Mouse (Mus musculus) neural tube, embryonic 15.5 days (tissue): ENCODE results near the gene 1600014C23Rik. TPM values are rescaled to one million over a fixed set of nuclear protein-coding genes. Genes with fewer than 3 reads are reported as not detected.

Experiments used
- ATAC-seq: fragments of 200-750 bp; cut with Nextera tagmentation; 2 replicates; pipeline ENCODE4 v1.8.0; 2017; ENCODE audit warnings: mild to moderate bottlenecking, moderate TSS enrichment, moderate library complexity; ENCODE audit not compliant: low FRiP score
- H3K27ac ChIP-seq: fragments of 300-500 bp; sonication (generic); replicated peaks from 2 replicates; pipeline ENCODE4 v1.5.1; 2015; ENCODE audit warnings: mild to moderate bottlenecking, inconsistent platforms
- H3K27me3 ChIP-seq: fragments of 300-500 bp; sonication (generic); replicated peaks from 2 replicates; pipeline ENCODE4 v1.6.1; 2015; ENCODE audit warnings: inconsistent platforms
- H3K36me3 ChIP-seq: fragments of 300-500 bp; sonication (generic); 2 replicates; pipeline ENCODE4 v1.6.1; 2015; ENCODE audit warnings: inconsistent platforms
- H3K4me1 ChIP-seq: fragments of 300-500 bp; sonication (generic); 2 replicates; pipeline ENCODE4 v1.6.1; 2015; ENCODE audit warnings: inconsistent platforms
- H3K4me2 ChIP-seq: fragments of 300-500 bp; sonication (generic); 2 replicates; pipeline ENCODE4 v1.6.1; 2015; ENCODE audit warnings: inconsistent platforms, mild to moderate bottlenecking, moderate library complexity
- H3K4me3 ChIP-seq: fragments of 300-500 bp; sonication (generic); replicated peaks from 2 replicates; pipeline ENCODE4 v1.5.1; 2015; ENCODE audit warnings: mild to moderate bottlenecking, inconsistent platforms
- H3K9ac ChIP-seq: fragments of 300-500 bp; sonication (generic); replicated peaks from 2 replicates; pipeline ENCODE4 v1.6.1; 2015; ENCODE audit warnings: mild to moderate bottlenecking, inconsistent platforms
- H3K9me3 ChIP-seq: fragments of 300-500 bp; sonication (generic); replicated peaks from 2 replicates; pipeline ENCODE4 v1.6.1; 2016; ENCODE audit warnings: inconsistent platforms
- WGBS: fragments of 180-500 bp; shearing (Covaris S2); methylation state at CpG from one replicate; pipeline ENCODE4 v1.1.7; 2015; ENCODE audit warnings: mixed read lengths; 5-methylcytosine and 5-hydroxymethylcytosine counted together
- polyA plus RNA-seq: library from polyadenylated mRNA; unstranded; fragments of >200 nt; fragmentation: Nextera tagmentation; extraction: Ambion mirVana; gene quantifications from 2 replicates; pipeline ENCODE4 v1.2.1, GENCODE M21; 2015

The 1600014C23Rik gene
- polyA plus RNA-seq, 1 experiment from 2014 or later: not detected

DNA sequence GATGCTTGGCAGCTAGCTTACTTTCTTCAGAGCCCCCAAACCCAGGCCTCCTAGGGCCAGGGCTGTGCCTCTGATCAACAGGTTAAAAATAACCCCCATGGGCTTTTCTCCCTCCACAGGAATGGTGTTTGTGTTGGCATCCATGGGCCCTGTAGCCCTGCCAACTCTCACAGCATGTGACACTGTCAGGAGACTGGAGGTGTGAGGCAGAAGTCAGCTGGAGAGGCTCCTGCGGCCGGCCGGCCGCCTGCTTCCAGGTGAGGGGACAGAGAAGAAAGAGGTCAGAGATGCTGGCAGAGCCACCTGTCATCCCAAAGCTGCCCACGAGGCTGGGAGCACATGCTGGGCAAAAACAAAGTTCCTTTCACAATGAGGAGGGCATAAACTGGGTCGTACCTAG lies 15.5 kb upstream of the 1600014C23Rik start:
- Histone ChIP-seq H3K27me3 (no peaks in the 10 kb centered on the region), H3K27ac (no peak overlapping the region), H3K36me3 (no peaks in the 10 kb centered on the region), H3K9ac (no peak overlapping the region), H3K4me1 (0 out of 2 replicates have a peak, but pooled peaks cover under 1% of the 10 kb centered on the region), H3K9me3 (no peaks in the 10 kb centered on the region), H3K4me2 (no peak overlapping the region), H3K4me3 (no peak overlapping the region)
- ATAC-seq: no peak
- 70% methylated on average over 6 of the region's 6 CpGs for WGBS

DNA sequence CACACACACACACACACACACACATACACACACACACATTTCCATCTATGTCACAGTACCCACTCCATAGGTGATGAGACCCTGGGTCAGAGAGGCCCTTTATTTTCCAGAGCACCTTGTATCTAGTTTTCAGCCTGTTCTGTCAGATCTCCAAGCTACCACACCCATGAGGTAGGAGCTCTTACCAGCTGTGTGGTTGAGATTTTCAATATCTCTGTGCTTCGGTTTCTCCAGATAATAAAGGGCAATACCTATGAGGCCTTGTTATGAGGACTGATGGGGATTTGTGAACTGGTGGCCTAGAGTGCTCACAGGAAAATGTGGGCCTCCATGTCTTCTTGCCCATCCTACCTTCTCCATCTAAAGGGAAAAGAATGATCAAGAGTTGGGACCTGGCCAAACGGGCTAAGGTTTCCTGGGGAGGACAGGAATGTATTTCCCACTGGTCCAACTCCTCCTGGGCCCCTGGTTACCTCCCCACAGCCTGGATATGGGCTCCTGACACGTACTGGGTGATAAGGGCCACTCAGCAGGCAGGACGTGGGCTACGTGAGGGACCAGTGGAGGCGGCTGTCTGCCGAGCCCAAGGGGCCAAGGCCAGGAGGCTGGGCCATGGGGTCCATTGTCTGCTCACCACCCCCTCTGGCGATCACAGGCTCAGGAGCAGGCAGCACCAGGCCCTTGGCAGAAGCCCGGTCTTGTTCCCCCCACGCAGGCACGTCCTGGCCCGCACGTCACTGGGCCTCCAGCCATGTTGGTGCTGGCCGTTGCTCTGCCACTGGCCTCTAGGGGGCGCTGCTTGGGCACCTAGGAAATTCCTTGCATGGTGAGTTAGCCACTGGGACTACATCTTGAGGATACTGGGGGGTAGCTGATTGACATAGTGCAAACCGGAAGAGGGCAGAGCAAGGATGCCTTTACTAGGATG lies 14.5 kb upstream of the 1600014C23Rik start:
- 72% methylated on average over 16 of the region's 16 CpGs for WGBS
- no peak overlapping the region for H3K27ac ChIP-seq
- H3K36me3 ChIP-seq: no peaks in the 10 kb centered on the region

DNA sequence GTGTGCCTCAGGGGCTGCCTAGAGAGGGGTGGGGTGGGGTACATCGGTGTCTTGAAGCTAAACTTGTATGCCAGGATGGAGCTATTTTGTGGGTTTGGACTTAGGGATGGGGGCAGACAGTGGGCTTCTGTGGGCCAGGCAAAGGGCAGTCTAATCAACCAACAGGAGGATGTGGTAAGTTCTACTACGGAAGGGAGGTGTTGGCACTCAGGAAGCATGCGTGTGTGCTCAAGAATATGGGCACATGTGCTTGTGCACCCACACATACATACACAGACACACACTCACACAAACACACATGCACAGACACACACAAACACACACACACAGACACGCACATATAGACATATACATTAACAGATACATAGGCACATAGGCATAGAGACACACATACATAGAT lies 13.6 kb upstream of the 1600014C23Rik start:
- no peak overlapping the region for H3K4me2 ChIP-seq
- no peaks in the 10 kb centered on the region for H3K4me1 ChIP-seq
- no peak overlapping the region for H3K4me3 ChIP-seq
- no peak overlapping the region for H3K9ac ChIP-seq
- WGBS: 92% methylated on average over 4 of the region's 4 CpGs
- H3K27ac ChIP-seq: no peak overlapping the region
- H3K36me3 ChIP-seq: no peaks in the 10 kb centered on the region
- no peaks in the 10 kb centered on the region for H3K27me3 ChIP-seq
- ATAC-seq: no peak
- H3K9me3 ChIP-seq: no peaks in the 10 kb centered on the region

More for the DNA sequence above, 14.5 kb upstream of the 1600014C23Rik start:
- Histone ChIP-seq H3K9ac (no peak overlapping the region), H3K4me2 (no peak overlapping the region), H3K9me3 (no peaks in the 10 kb centered on the region), H3K4me1 (no peaks in the 10 kb centered on the region), H3K4me3 (no peak overlapping the region), H3K27me3 (no peaks in the 10 kb centered on the region)
- ATAC-seq: no peak

DNA sequence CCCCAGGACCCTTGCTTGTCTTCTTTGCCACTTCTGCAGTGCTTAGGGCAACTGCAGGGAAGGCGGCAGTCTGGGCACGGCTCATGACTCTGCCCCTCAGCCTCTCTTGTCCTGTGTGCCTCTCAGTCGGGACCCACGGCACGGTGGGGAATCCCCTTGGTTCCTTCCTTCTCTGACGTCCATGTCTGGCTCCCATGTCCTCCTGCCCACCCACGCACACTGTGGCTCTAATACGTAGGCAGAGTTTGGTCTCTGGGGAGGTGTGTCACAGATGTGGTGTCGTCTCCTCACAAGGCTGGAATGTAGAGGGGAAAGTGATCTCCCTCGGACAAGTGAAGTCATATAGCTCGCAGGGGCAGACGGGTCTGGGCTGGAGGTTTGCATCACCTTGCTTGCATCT lies 13.1 kb upstream of the 1600014C23Rik start:
- no peaks in the 10 kb centered on the region for H3K36me3 ChIP-seq
- no peak overlapping the region for H3K9ac ChIP-seq
- H3K4me3 ChIP-seq: no peak overlapping the region
- ATAC-seq: no peak
- no peaks in the 10 kb centered on the region for H3K4me1 ChIP-seq
- H3K27me3 ChIP-seq: no peaks in the 10 kb centered on the region
- WGBS: 79% methylated on average over 12 of the region's 12 CpGs
- no peak overlapping the region for H3K27ac ChIP-seq
- no peaks in the 10 kb centered on the region for H3K9me3 ChIP-seq
- H3K4me2 ChIP-seq: no peak overlapping the region

DNA sequence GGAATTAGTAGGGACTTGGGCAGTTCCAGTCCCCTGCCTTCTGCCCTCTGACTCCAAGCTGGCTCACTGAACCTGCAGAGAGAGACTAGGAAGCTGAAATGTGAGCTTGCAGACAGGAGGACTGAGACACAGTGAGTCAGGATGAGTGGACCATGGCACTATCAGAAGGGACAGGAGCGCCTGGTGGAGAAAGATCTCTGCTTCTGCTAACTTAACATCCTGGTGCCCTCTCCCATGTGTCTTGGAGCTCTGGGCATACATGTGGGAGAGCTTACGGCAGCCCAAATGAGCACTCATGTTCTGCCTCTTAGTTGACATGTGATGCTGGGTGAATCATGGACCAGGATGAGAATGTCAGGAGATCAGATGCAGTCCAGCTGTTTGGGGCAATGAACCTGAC lies 12.0 kb upstream of the 1600014C23Rik start:
- Histone ChIP-seq H3K9me3 (no peaks in the 10 kb centered on the region), H3K4me3 (no peak overlapping the region), H3K36me3 (no peaks in the 10 kb centered on the region), H3K27me3 (no peaks in the 10 kb centered on the region), H3K4me1 (no peaks in the 10 kb centered on the region), H3K4me2 (no peak overlapping the region), H3K9ac (no peak overlapping the region), H3K27ac (no peak overlapping the region)
- WGBS: 89% methylated on average over 2 of the region's 2 CpGs
- ATAC-seq: no peak

DNA sequence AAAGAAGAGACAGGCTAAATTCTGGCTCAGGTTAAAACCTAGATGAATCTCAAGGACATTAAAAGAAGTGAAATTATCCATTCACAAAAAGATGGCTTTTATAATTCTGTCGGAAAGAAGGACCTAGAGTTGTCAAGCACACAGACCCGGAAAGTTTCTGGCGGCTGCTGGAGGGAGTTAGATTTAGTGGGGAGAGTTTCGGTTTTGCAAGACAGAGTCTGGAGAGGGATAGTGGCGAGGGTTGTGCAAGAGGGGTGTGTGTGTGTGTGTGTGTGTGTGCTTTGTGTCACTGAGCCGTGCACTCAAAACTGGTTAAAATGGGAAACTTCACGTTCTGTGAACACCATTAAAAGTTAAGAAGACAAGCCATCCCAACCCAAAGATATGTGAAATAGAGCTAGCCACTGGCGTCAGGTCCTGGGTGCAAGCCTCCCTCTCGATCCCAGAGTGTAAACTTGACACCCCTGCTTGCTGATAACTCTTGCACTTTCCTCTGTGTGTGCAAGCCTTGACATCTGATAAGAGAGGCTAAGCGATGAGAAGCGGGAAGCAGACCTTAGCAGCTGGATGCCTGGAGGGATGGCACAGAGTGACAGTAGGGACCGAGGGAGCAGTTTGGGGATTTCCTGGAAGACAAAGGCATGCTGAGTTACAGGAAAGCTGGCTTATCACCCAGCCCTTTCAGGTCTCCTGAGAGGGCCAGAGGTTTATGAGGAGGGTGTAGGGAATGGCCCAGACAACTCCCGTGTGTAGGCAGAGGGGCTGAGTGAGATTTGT lies 8.9 kb upstream of the 1600014C23Rik start:
- no peaks in the 10 kb centered on the region for H3K9me3 ChIP-seq
- H3K4me3 ChIP-seq: no peak overlapping the region
- H3K36me3 ChIP-seq: no peaks in the 10 kb centered on the region
- H3K27ac ChIP-seq: no peak overlapping the region
- no peak overlapping the region for H3K9ac ChIP-seq
- H3K4me1 ChIP-seq: no peaks in the 10 kb centered on the region
- 68% methylated on average over 13 of the region's 13 CpGs for WGBS
- H3K27me3 ChIP-seq: no peaks in the 10 kb centered on the region
- no peak for ATAC-seq
- H3K4me2 ChIP-seq: no peak overlapping the region

DNA sequence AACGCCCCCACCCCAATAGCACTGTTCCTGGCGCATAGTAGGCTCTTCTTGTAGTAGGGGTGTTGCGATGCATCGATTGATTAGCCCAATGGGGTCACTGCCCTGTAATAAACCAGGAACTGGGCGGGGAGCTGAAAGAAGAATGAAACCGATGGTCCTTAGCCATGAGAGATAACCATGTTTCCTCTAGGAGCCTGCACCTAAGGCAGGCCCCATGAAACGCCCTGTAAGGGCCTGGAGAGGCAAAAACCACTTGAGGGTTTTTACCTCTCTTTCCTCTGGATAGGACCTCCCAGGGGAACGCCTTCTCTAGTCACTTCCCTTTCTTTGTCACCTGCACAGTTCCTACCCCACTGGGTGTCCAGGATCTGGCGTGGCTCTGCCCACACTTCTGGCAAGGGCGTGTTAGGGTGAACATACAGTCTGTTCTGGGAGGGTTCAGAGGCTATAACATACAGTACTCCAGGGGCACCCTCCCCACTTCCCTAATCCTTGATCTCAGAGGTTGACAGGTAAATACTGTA lies 3.5 kb upstream of the 1600014C23Rik start:
- peak overlapping the region; percentile 74 for H3K9ac ChIP-seq

DNA sequence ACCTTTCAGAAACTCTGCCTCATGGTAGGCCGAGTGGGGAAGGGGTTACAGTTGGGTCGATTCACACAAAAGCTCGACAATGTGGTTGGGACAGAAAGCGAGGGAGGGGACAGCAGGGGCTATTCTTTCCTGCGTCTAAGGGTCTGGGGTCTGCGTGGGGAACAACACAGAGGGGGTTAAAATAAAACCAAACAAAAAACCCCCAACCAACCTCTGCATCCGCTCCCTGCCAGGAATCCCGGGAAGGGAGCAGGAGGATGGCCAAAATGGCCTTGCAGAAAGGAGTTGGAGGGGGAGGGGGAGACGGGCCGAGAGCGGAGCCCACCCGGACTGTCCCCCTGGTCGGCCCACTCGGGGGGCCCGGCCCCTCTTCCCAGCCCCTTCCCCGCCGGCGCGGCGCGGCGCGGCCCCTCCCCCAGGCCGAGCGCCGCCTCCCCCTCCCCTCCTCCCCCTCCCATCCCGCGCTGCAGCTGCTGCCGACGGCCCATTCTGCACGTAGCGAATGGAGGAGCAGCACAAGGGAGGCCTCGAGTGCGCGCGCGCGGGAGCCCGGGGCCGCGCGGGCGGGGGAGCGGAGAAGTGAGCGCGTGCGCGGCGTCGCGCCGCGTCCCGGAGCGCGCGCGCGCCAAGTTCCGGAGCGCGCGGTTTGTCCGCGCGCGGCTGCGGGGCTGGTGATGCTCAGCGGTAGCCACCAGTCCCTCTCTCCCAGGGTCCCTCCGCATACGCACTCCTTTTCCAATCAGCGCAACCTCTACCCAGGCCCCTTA lies 2.9 kb upstream of the 1600014C23Rik start:
- ATAC-seq: peak; percentile 79
- under 1% methylated on average over 38 of the region's 72 CpGs for WGBS
- H3K36me3 ChIP-seq: no peaks in the 10 kb centered on the region
- peak overlapping the region; percentile 91 for H3K27ac ChIP-seq
- H3K4me2 ChIP-seq: peak overlapping the region; percentile 86
- H3K9ac ChIP-seq: peak overlapping the region; percentile 74
- no peaks in the 10 kb centered on the region for H3K9me3 ChIP-seq
- peaks cover 5% of the 10 kb centered on the region; the same call in 1 of the 2 replicates for H3K27me3 ChIP-seq
- peaks cover 38% of the 10 kb centered on the region for H3K4me1 ChIP-seq
- H3K4me3 ChIP-seq: peak overlapping the region; percentile 49

More for the DNA sequence above, 3.5 kb upstream of the 1600014C23Rik start:
- Histone ChIP-seq H3K9me3 (no peaks in the 10 kb centered on the region), H3K36me3 (no peaks in the 10 kb centered on the region), H3K27ac (peak overlapping the region; percentile 91), H3K4me3 (peak overlapping the region; percentile 49), H3K4me2 (peak overlapping the region; percentile 86), H3K27me3 (no peaks in the 10 kb centered on the region; the same call in 1 of the 2 replicates), H3K4me1 (peaks cover 38% of the 10 kb centered on the region)
- ATAC-seq: peak; percentile 4
- 11% methylated on average over 10 of the region's 10 CpGs for WGBS

DNA sequence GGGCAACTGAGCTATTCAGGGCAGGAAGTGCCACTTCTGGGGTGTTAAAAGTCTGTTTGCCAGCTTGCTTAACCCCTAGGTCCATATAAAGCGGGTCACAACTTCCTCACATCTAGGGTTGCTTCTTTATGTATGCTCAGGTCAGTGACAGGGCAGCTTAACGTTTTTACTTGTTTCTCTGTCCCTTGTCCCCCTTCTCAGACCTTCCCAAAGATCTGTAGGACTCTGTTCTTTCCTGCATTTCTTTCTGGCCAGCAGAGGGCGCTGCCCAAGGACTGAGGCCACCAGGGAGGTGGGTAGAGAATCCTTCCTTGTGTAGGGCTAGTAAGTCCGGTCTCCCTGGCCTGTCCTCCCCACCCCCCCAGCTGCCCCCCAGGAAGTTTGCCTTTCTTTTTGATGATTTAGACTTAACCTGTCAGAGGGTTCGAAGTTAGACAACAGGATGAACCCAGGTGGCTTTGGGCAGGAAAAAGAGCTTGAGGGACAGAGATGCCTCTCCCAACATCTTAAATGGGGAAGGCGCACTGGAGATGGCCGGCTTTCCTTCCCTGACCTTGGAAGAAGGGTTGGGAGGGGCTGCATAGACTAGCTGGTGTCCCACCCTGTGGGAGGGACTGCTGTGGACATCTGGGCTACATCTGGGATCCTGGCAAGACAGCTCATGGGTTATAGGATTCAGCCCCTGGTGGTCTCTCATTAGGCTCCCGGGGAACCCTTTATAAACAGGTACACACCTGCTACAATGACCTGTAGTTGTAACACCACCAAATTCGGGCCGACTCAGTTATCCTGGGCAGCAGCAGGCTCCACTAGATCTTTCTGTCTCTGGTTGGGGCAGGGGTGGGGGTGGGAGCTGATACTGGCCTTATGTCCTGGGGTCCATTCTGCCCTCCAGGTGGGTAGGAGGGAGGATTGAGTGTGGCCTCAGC lies 2.0 kb upstream of the 1600014C23Rik start:
- peak overlapping the region; percentile 91 for H3K27ac ChIP-seq
- peak overlapping the region; percentile 74 for H3K9ac ChIP-seq
- ATAC-seq: peak; percentile 51
- H3K4me3 ChIP-seq: peak overlapping the region; percentile 49
- no peaks in the 10 kb centered on the region for H3K36me3 ChIP-seq
- H3K27me3 ChIP-seq: peaks cover 7% of the 10 kb centered on the region; the same call in 1 of the 2 replicates
- H3K9me3 ChIP-seq: no peaks in the 10 kb centered on the region
- peaks cover 38% of the 10 kb centered on the region for H3K4me1 ChIP-seq
- 9% methylated on average over 10 of the region's 10 CpGs for WGBS
- peak overlapping the region; percentile 86 for H3K4me2 ChIP-seq

DNA sequence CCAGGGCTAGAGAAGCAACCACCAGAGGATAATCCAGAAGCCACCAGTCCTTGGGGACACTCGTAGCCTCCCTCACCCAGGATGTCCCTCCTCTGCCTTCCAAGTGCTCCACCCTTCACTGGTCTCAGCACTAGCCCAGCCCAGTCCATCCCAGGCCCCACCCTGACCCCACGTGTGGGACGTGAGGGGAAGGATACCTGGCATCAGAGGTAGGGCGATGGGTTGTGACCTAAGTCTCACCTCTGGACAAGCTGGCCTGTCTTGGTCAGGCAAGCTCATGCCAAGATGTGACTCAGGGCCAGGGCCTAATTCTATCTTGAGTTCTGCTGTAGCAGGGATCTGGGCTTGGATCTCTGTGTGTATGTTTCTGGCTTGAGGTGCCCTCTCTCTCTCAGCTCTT lies 1.2 kb upstream of the 1600014C23Rik start:
- no peak for ATAC-seq
- Histone ChIP-seq H3K27ac (peak overlapping the region; percentile 15; the same call in 1 of the 2 replicates), H3K4me2 (no peak overlapping the region), H3K9me3 (no peaks in the 10 kb centered on the region), H3K36me3 (no peaks in the 10 kb centered on the region), H3K4me1 (peaks cover 38% of the 10 kb centered on the region), H3K4me3 (no peak overlapping the region), H3K27me3 (peaks cover 7% of the 10 kb centered on the region; the same call in 1 of the 2 replicates), H3K9ac (no peak overlapping the region)
- 80% methylated on average over 4 of the region's 4 CpGs for WGBS
